Mouse (Mus musculus): ENCODE data around the gene Abcc12. TPM values are rescaled to one million over a fixed set of nuclear protein-coding genes. Genes with fewer than 3 reads are reported as not detected.

Gene Abcc12
- total and polyA plus RNA-seq, 3 experiments = 0.10 TPM; not detected in 2

DNA sequence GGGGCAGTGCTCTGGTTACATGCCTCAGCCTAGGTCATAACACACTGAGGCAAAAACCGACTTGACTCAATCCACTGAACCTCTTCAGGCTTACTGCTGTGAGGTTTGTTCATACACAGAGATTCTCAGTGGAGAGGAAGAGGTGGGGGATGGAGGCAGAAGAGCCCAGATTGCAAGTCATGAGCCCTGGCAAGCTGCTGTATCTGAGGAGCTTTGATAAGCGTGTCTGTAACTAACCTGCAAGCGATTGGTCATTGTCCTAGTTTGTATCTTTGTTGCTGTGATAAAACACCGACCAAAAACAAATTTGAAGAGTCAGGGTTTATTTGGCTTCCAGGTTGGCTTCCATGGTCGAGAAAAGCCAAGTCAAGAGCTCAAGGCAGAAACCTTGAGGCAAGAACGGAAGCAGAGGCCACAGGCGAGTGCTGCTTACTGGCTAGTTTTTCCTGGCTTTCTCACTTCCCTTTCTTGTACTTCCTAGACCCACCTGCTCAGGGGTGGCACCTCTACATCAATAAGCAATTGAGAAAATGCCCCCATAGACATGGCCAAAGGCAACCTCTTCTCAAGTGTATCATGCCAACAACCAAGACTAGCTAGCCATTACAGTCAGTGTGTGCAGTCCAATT, 37.4 kb upstream of the Abcc12 start:
- no peaks in the 10 kb centered on the region for H3K79me2 ChIP-seq (replicated peaks; ENCODE audit: control insufficient read depth, insufficient read depth, low read length)
- no peak overlapping the region for H3K4me3 ChIP-seq
- intact Hi-C loops (cut with DNase I) = no loop called here
- H3K27ac ChIP-seq = no peak overlapping the region
- TF ChIP-seq EP300 (IDR thresholded peaks at IDR 0.05; ENCODE audit: insufficient read depth, low read depth, low read length) (no peak), POLR2A (IDR thresholded peaks at IDR 0.05; ENCODE audit: insufficient read depth, low read depth, low read length) (no peak), CTCF (IDR thresholded peaks at IDR 0.05) (no peak)
- no peaks in the 10 kb centered on the region for H3K4me1 ChIP-seq (ENCODE audit: control insufficient read depth, insufficient read depth, low read length)
- H3K9ac ChIP-seq (ENCODE audit: low read depth, low read length) = no peak overlapping the region
- H3K36me3 ChIP-seq (ENCODE audit: control insufficient read depth, insufficient read depth, low read length) = no peaks in the 10 kb centered on the region
- H3K27me3 ChIP-seq (ENCODE audit: control insufficient read depth, insufficient read depth, low read length) = no peaks in the 10 kb centered on the region
- no peak for DNase-seq
- 55% methylated on average over 7 of the region's 7 CpGs for WGBS

DNA sequence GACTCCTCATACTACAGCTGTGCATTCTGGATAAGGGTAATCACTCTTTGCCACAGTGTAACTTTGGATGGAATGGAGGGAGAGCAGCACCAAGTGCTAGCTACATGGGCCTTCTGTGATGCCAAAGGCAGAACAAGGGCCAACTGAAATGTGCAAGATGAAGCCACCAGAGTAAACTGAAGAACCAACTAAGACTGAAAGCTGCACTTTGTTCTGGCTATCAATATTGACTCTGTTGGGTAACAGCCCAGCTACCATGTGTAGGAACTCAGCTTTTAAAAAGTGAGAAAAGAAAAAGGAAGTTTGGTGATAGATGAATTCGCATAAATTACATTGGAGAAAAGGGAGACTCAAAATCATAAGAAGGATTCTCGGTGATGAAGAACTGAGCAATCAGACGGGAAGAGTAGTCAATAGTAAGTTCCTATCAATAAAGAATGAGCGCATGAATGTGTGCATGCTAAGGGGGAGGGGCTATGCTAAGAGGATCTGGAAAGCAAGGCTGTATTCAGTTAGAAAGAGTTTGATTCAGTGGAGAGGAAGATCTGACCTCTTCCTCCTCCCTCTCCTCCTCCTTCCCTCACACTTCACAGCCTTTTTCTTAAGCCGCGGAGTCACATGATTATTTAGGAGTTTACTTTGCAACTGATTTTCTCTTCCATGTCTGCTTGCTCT, 34.7 kb upstream of the Abcc12 start:
- no peaks in the 10 kb centered on the region for H3K36me3 ChIP-seq (ENCODE audit: control insufficient read depth, insufficient read depth, low read length)
- intact Hi-C loops (cut with DNase I) = no loop called here
- H3K27me3 ChIP-seq (ENCODE audit: control insufficient read depth, insufficient read depth, low read length) = no peaks in the 10 kb centered on the region
- 80% methylated on average over 6 of the region's 6 CpGs for WGBS
- no peak for DNase-seq
- no peaks in the 10 kb centered on the region for H3K4me1 ChIP-seq (ENCODE audit: control insufficient read depth, insufficient read depth, low read length)
- H3K79me2 ChIP-seq (replicated peaks; ENCODE audit: control insufficient read depth, insufficient read depth, low read length) = no peaks in the 10 kb centered on the region
- no peak overlapping the region for H3K4me3 ChIP-seq
- no peak overlapping the region for H3K27ac ChIP-seq
- no peak overlapping the region for H3K9ac ChIP-seq (ENCODE audit: low read depth, low read length)
- TF ChIP-seq CTCF (IDR thresholded peaks at IDR 0.05) (no peak), POLR2A (IDR thresholded peaks at IDR 0.05; ENCODE audit: insufficient read depth, low read depth, low read length) (no peak), EP300 (IDR thresholded peaks at IDR 0.05; ENCODE audit: insufficient read depth, low read depth, low read length) (no peak)

DNA sequence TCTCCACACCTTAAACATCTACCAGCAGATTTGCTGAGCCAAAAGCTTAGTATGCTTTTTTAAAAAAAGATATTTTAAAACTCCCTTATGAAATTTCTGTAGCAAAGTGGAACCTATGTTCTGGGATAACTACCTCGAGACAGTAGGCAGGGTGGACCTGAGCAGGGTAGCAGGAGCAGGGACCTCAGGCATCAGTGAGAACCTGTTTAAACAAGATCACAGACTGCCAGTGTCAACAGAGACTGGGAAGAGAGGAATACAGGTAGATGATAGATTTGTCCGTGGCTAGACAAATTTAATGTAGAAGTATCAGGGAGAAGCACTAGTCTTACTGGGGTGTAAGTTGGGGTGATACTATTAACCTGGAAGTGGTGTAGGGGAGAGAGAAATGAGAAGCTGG, 33.3 kb upstream of the Abcc12 start:
- Histone ChIP-seq H3K9ac (ENCODE audit: low read depth, low read length) (no peak overlapping the region), H3K36me3 (ENCODE audit: control insufficient read depth, insufficient read depth, low read length) (no peaks in the 10 kb centered on the region), H3K27ac (no peak overlapping the region), H3K4me3 (no peak overlapping the region), H3K27me3 (ENCODE audit: control insufficient read depth, insufficient read depth, low read length) (no peaks in the 10 kb centered on the region), H3K4me1 (ENCODE audit: control insufficient read depth, insufficient read depth, low read length) (no peaks in the 10 kb centered on the region), H3K79me2 (replicated peaks; ENCODE audit: control insufficient read depth, insufficient read depth, low read length) (no peaks in the 10 kb centered on the region)
- TF ChIP-seq CTCF (IDR thresholded peaks at IDR 0.05) (no peak), POLR2A (IDR thresholded peaks at IDR 0.05; ENCODE audit: insufficient read depth, low read depth, low read length) (no peak), EP300 (IDR thresholded peaks at IDR 0.05; ENCODE audit: insufficient read depth, low read depth, low read length) (no peak)
- 78% methylated on average over 2 of the region's 2 CpGs for WGBS
- intact Hi-C loops (cut with DNase I) = no loop called here
- DNase-seq = no peak

DNA sequence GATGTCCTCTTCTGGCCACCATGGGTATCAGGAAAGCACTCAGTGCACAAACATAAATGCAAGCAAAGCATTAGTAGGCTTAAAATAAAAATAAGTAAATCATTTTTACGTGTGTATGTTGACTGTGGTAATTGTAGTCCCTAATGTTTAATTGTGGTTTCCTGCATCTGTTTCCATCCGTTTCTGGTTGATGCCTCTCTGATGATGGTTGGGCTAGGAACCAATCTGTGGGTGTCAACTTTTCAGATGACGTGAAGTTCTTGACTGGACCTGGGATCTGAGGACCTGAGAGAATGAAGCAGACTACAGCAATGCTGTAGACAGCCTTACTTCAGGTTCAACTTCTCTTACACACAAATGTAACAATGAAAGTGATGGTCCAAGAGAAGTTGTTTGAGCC, 24.2 kb upstream of the Abcc12 start:
- no peaks in the 10 kb centered on the region for H3K79me2 ChIP-seq (replicated peaks; ENCODE audit: control insufficient read depth, insufficient read depth, low read length)
- H3K9ac ChIP-seq (ENCODE audit: low read depth, low read length) = no peak overlapping the region
- intact Hi-C loops (cut with DNase I) = no loop called here
- no peak overlapping the region for H3K4me3 ChIP-seq
- H3K36me3 ChIP-seq (ENCODE audit: control insufficient read depth, insufficient read depth, low read length) = no peaks in the 10 kb centered on the region
- no peak for TF ChIP-seq EP300 (IDR thresholded peaks at IDR 0.05; ENCODE audit: insufficient read depth, low read depth, low read length)
- H3K27me3 ChIP-seq (ENCODE audit: control insufficient read depth, insufficient read depth, low read length) = 0 out of 2 replicates have a peak, but pooled peaks cover under 1% of the 10 kb centered on the region
- WGBS = 62% methylated on average over 3 of the region's 3 CpGs
- H3K4me1 ChIP-seq (ENCODE audit: control insufficient read depth, insufficient read depth, low read length) = no peaks in the 10 kb centered on the region
- no peak overlapping the region for H3K27ac ChIP-seq
- DNase-seq = no peak

DNA sequence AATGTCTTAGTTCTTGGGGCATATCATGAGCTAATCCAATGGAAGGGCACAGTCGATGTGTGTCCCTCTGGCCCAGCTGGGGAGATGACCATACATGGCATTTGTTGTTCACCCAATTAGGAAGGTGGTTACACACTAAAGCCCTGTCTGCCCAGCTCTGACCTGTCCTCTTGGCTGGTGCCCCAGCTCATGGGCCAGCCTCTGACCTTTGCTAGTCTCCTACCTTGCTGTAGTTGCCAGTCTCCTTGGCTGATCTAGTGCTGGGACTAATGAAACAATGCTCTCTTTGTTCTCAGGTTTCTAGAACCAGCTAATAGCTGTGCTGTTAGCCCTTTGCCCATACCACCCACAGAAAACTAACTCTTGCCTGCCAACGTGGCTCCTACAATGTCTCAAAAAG, 22.7 kb upstream of the Abcc12 start:
- Histone ChIP-seq H3K79me2 (replicated peaks; ENCODE audit: control insufficient read depth, insufficient read depth, low read length) (no peaks in the 10 kb centered on the region), H3K27ac (no peak overlapping the region), H3K36me3 (ENCODE audit: control insufficient read depth, insufficient read depth, low read length) (no peaks in the 10 kb centered on the region), H3K4me3 (no peak overlapping the region), H3K4me1 (ENCODE audit: control insufficient read depth, insufficient read depth, low read length) (no peaks in the 10 kb centered on the region), H3K9ac (ENCODE audit: low read depth, low read length) (no peak overlapping the region), H3K27me3 (ENCODE audit: control insufficient read depth, insufficient read depth, low read length) (0 out of 2 replicates have a peak, but pooled peaks cover 2% of the 10 kb centered on the region)
- TF ChIP-seq CTCF (IDR thresholded peaks at IDR 0.05) = no peak
- TF ChIP-seq EP300 (IDR thresholded peaks at IDR 0.05; ENCODE audit: insufficient read depth, low read depth, low read length) = no peak
- no peak for TF ChIP-seq POLR2A (IDR thresholded peaks at IDR 0.05; ENCODE audit: insufficient read depth, low read depth, low read length)
- intact Hi-C loops (cut with DNase I) = no loop called here
- 69% methylated on average over 2 of the region's 2 CpGs for WGBS
- DNase-seq = no peak

DNA sequence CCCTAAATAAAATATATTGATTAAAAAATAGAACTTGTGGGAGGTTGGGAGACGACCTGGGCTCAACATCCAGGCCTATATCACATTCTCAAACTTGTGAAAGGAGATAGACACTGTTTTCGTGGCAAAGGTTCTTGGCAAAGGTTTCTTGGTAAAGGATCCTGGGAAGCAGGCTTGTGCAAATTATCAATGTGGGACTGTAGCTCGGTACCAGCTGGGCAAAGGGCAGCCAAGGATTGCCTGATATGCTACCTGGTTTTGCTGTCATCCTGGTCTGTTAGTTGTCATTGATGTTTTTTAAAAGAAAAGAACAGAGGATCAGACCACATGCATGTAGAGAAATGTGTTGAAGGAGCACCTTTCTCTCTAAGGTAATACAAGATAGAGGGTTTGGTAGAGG, 19.8 kb upstream of the Abcc12 start:
- WGBS = 62% methylated on average over 3 of the region's 3 CpGs
- TF ChIP-seq CTCF (IDR thresholded peaks at IDR 0.05) = no peak
- no peak for TF ChIP-seq POLR2A (IDR thresholded peaks at IDR 0.05; ENCODE audit: insufficient read depth, low read depth, low read length)
- TF ChIP-seq EP300 (IDR thresholded peaks at IDR 0.05; ENCODE audit: insufficient read depth, low read depth, low read length) = no peak
- intact Hi-C loops (cut with DNase I) = no loop called here

More for the DNA sequence above, 19.8 kb upstream of the Abcc12 start:
- Histone ChIP-seq H3K4me1 (ENCODE audit: control insufficient read depth, insufficient read depth, low read length) (no peaks in the 10 kb centered on the region), H3K27ac (no peak overlapping the region), H3K36me3 (ENCODE audit: control insufficient read depth, insufficient read depth, low read length) (no peaks in the 10 kb centered on the region), H3K27me3 (ENCODE audit: control insufficient read depth, insufficient read depth, low read length) (0 out of 2 replicates have a peak, but pooled peaks cover 2% of the 10 kb centered on the region), H3K79me2 (replicated peaks; ENCODE audit: control insufficient read depth, insufficient read depth, low read length) (no peaks in the 10 kb centered on the region), H3K9ac (ENCODE audit: low read depth, low read length) (no peak overlapping the region), H3K4me3 (no peak overlapping the region)
- DNase-seq = no peak

Data from heart, adult 2 months (tissue).